Mouse (Mus musculus): ENCODE results near the gene Grb10. TPM values are rescaled to one million over a fixed set of nuclear protein-coding genes. Genes with fewer than 3 reads are reported as not detected.

Gene Grb10
- polyA plus RNA-seq, 1 experiment from 2014 or later, result 45.9 TPM

- 66% methylated on average over 5 of the region's 5 CpGs for WGBS
- ATAC-seq, result no peak
- no peak overlapping the region for H3K27ac ChIP-seq (ENCODE audit: low read depth, low read length)
- H3K9ac ChIP-seq (ENCODE audit: low read depth, low read length), result no peak overlapping the region
- H3K4me2 ChIP-seq (replicated peaks; ENCODE audit: low read depth), result no peak overlapping the region
- TF ChIP-seq CTCF (IDR thresholded peaks at IDR 0.05; ENCODE audit: low read depth), result no peak
- H3K4me1 ChIP-seq (replicated peaks; ENCODE audit: control insufficient read depth, insufficient read depth, low read length), result no peaks in the 10 kb centered on the region
- H3K36me3 ChIP-seq (ENCODE audit: control insufficient read depth, insufficient read depth), result no peaks in the 10 kb centered on the region
- no peaks in the 10 kb centered on the region for H3K27me3 ChIP-seq (replicated peaks; ENCODE audit: control insufficient read depth, insufficient read depth, low read length)
- H3K9me3 ChIP-seq (ENCODE audit: control insufficient read depth), result no peaks in the 10 kb centered on the region
- no peak overlapping the region for H3K4me3 ChIP-seq (ENCODE audit: low read depth, low read length)
These were observed 133.5 kb downstream of the Grb10 start for GRCm38 (mm10) chr11:11904995-11905394.

- H3K36me3 ChIP-seq (ENCODE audit: control insufficient read depth, insufficient read depth), result no peaks in the 10 kb centered on the region
- no peak overlapping the region for H3K9ac ChIP-seq (ENCODE audit: low read depth, low read length)
- no peak for TF ChIP-seq CTCF (IDR thresholded peaks at IDR 0.05; ENCODE audit: low read depth)
- H3K9me3 ChIP-seq (ENCODE audit: control insufficient read depth), result no peaks in the 10 kb centered on the region
- no peak overlapping the region for H3K27ac ChIP-seq (ENCODE audit: low read depth, low read length)
- 38% methylated on average over 5 of the region's 5 CpGs for WGBS
- H3K4me2 ChIP-seq (replicated peaks; ENCODE audit: low read depth), result no peak overlapping the region
- no peak for ATAC-seq
- H3K27me3 ChIP-seq (replicated peaks; ENCODE audit: control insufficient read depth, insufficient read depth, low read length), result no peaks in the 10 kb centered on the region
- H3K4me3 ChIP-seq (ENCODE audit: low read depth, low read length), result no peak overlapping the region
- H3K4me1 ChIP-seq (replicated peaks; ENCODE audit: control insufficient read depth, insufficient read depth, low read length), result peaks cover 6% of the 10 kb centered on the region
These were observed 137.0 kb downstream of the Grb10 start for GRCm38 (mm10) chr11:11901509-11901908.

GRCm38 (mm10) chr11:11898496-11898895, 140.0 kb downstream of the Grb10 start:
- H3K4me2 ChIP-seq (replicated peaks; ENCODE audit: low read depth), result no peak overlapping the region; the same call in 1 of the 2 replicates
- no peaks in the 10 kb centered on the region for H3K9me3 ChIP-seq (ENCODE audit: control insufficient read depth)
- H3K27ac ChIP-seq (ENCODE audit: low read depth, low read length), result peak overlapping the region; percentile 74
- peaks cover 11% of the 10 kb centered on the region for H3K4me1 ChIP-seq (replicated peaks; ENCODE audit: control insufficient read depth, insufficient read depth, low read length)
- no peak overlapping the region for H3K4me3 ChIP-seq (ENCODE audit: low read depth, low read length)
- no peaks in the 10 kb centered on the region for H3K36me3 ChIP-seq (ENCODE audit: control insufficient read depth, insufficient read depth)
- 74% methylated on average over 3 of the region's 3 CpGs for WGBS
- no peak for ATAC-seq
- H3K27me3 ChIP-seq (replicated peaks; ENCODE audit: control insufficient read depth, insufficient read depth, low read length), result no peaks in the 10 kb centered on the region
- H3K9ac ChIP-seq (ENCODE audit: low read depth, low read length), result no peak overlapping the region
- TF ChIP-seq CTCF (IDR thresholded peaks at IDR 0.05; ENCODE audit: low read depth), result no peak

- Histone ChIP-seq H3K4me3 (ENCODE audit: low read depth, low read length) (peak within 1 kb of the TSS; percentile 17), H3K36me3 (ENCODE audit: control insufficient read depth, insufficient read depth) (no peaks in the 10 kb centered on the region), H3K9ac (ENCODE audit: low read depth, low read length) (no peak within 1 kb of the TSS), H3K27ac (ENCODE audit: low read depth, low read length) (peak within 1 kb of the TSS; percentile 74), H3K9me3 (ENCODE audit: control insufficient read depth) (no peaks in the 10 kb centered on the region), H3K27me3 (replicated peaks; ENCODE audit: control insufficient read depth, insufficient read depth, low read length) (no peaks in the 10 kb centered on the region), H3K4me1 (replicated peaks; ENCODE audit: control insufficient read depth, insufficient read depth, low read length) (peaks cover 11% of the 10 kb centered on the region), H3K4me2 (replicated peaks; ENCODE audit: low read depth) (peak within 1 kb of the TSS; percentile 60)
- 46% methylated on average over 12 of the region's 12 CpGs for WGBS
- TF ChIP-seq CTCF (IDR thresholded peaks at IDR 0.05; ENCODE audit: low read depth), result no peak
- peak; percentile 88 for ATAC-seq
These were observed 140.7 kb downstream of the Grb10 start, which contains the start of gene Ddc for GRCm38 (mm10) chr11:11897645-11898357. TSS of gene Ddc (minus strand) at chr11:11898144.

GRCm38 (mm10) chr11:11895479-11895878, 143.0 kb downstream of the Grb10 start:
- H3K36me3 ChIP-seq (ENCODE audit: control insufficient read depth, insufficient read depth), result no peaks in the 10 kb centered on the region
- no peak for ATAC-seq
- H3K4me1 ChIP-seq (replicated peaks; ENCODE audit: control insufficient read depth, insufficient read depth, low read length), result peaks cover 11% of the 10 kb centered on the region
- WGBS, result 71% methylated on average over 2 of the region's 2 CpGs
- TF ChIP-seq CTCF (IDR thresholded peaks at IDR 0.05; ENCODE audit: low read depth), result no peak
- no peaks in the 10 kb centered on the region for H3K27me3 ChIP-seq (replicated peaks; ENCODE audit: control insufficient read depth, insufficient read depth, low read length)
- no peak overlapping the region for H3K4me2 ChIP-seq (replicated peaks; ENCODE audit: low read depth)
- H3K4me3 ChIP-seq (ENCODE audit: low read depth, low read length), result no peak overlapping the region
- H3K27ac ChIP-seq (ENCODE audit: low read depth, low read length), result no peak overlapping the region
- no peak overlapping the region for H3K9ac ChIP-seq (ENCODE audit: low read depth, low read length)
- H3K9me3 ChIP-seq (ENCODE audit: control insufficient read depth), result no peaks in the 10 kb centered on the region

GRCm38 (mm10) chr11:11893769-11894168, 144.7 kb downstream of the Grb10 start:
- H3K4me3 ChIP-seq (ENCODE audit: low read depth, low read length), result no peak overlapping the region
- no peak overlapping the region for H3K9ac ChIP-seq (ENCODE audit: low read depth, low read length)
- H3K9me3 ChIP-seq (ENCODE audit: control insufficient read depth), result no peaks in the 10 kb centered on the region
- no peak overlapping the region for H3K27ac ChIP-seq (ENCODE audit: low read depth, low read length)
- 41% methylated on average over 1 of the region's 1 CpGs for WGBS
- peak; percentile 33; the same call in 1 of the 2 replicates for ATAC-seq
- H3K4me1 ChIP-seq (replicated peaks; ENCODE audit: control insufficient read depth, insufficient read depth, low read length), result peaks cover 10% of the 10 kb centered on the region
- no peak overlapping the region for H3K4me2 ChIP-seq (replicated peaks; ENCODE audit: low read depth)
- H3K27me3 ChIP-seq (replicated peaks; ENCODE audit: control insufficient read depth, insufficient read depth, low read length), result no peaks in the 10 kb centered on the region
- no peaks in the 10 kb centered on the region for H3K36me3 ChIP-seq (ENCODE audit: control insufficient read depth, insufficient read depth)
- TF ChIP-seq CTCF (IDR thresholded peaks at IDR 0.05; ENCODE audit: low read depth), result no peak

All from intestine, postnatal 0 days (tissue).